Mouse (Mus musculus): ENCODE measurements around the gene Ptprj. TPM values are rescaled to one million over a fixed set of nuclear protein-coding genes. Genes with fewer than 3 reads are reported as not detected.
"Not testable (repeated sequence)": the region's sequence is repeated elsewhere in the genome, so short reads cannot be mapped to it uniquely, and the experiment has no call there.

The Ptprj gene
- total RNA-seq, 2 experiments from 2014 or later: 2.7 to 3.6 TPM

GRCm38 (mm10) chr2:90448967-90449740 is 131.3 kb downstream of the Ptprj start:
- intact Hi-C loops (cut with DNase I): no loop called here

GRCm38 (mm10) chr2:90443811-90444210 is 136.6 kb downstream of the Ptprj start:
- intact Hi-C loops (cut with DNase I): no loop called here
- no peak for DNase-seq

More at GRCm38 (mm10) chr2:90448967-90449740, 131.3 kb downstream of the Ptprj start:
- DNase-seq: no peak

- DNase-seq; intact Hi-C loops (cut with DNase I): not testable (repeated sequence)
Measured at GRCm38 (mm10) chr2:90441811-90442210, 138.6 kb downstream of the Ptprj start.

- intact Hi-C loops (cut with DNase I); DNase-seq: not testable (repeated sequence)
Measured at GRCm38 (mm10) chr2:90440169-90440568, 140.3 kb downstream of the Ptprj start.

GRCm38 (mm10) chr2:90437453-90437852 is 143.0 kb downstream of the Ptprj start:
- intact Hi-C loops (cut with DNase I); DNase-seq: not testable (repeated sequence)

GRCm38 (mm10) chr2:90429782-90430181 is 150.7 kb downstream of the Ptprj start:
- intact Hi-C loops (cut with DNase I); DNase-seq: not testable (repeated sequence)

- DNase-seq; intact Hi-C loops (cut with DNase I): not testable (repeated sequence)
Measured at GRCm38 (mm10) chr2:90428988-90429717, 151.3 kb downstream of the Ptprj start.

GRCm38 (mm10) chr2:90424937-90425336 is 155.5 kb downstream of the Ptprj start:
- DNase-seq; intact Hi-C loops (cut with DNase I): not testable (repeated sequence)

GRCm38 (mm10) chr2:90422282-90422681 is 158.2 kb downstream of the Ptprj start:
- DNase-seq; intact Hi-C loops (cut with DNase I): not testable (repeated sequence)

GRCm38 (mm10) chr2:90414110-90414821 is 166.2 kb downstream of the Ptprj start:
- intact Hi-C loops (cut with DNase I); DNase-seq: not testable (repeated sequence)

- DNase-seq; intact Hi-C loops (cut with DNase I): not testable (repeated sequence)
Measured at GRCm38 (mm10) chr2:90398633-90399107, 181.8 kb downstream of the Ptprj start, which contains the start of gene Olfr1274-ps. Olfr1274-ps (plus strand) TSS chr2:90398683.

Other genes starting within 250 kb of the Ptprj start
- not detected for gene Olfr1274-ps, start 182.0 kb downstream of the Ptprj start, total RNA-seq (2021)
- gene Nup160, start 96.6 kb upstream of the Ptprj start, total RNA-seq (2021): 10 to 100 TPM in 1 of 2 experiments, 1 to 10 TPM in 1; 9.9 to 13.6 TPM
- 10 to 100 TPM; 14.7 to 17.3 TPM for gene Fnbp4, start 164.7 kb upstream of the Ptprj start, total RNA-seq (2021)
- gene Agbl2, start 202.1 kb upstream of the Ptprj start, total RNA-seq (2021): under 1 TPM; 0.42 to 0.46 TPM